Mouse (Mus musculus) granulocyte monocyte progenitor cell, adult 5-6 weeks (primary cell): ENCODE results near the gene Gimap5. TPM values are rescaled to one million over a fixed set of nuclear protein-coding genes. Genes with fewer than 3 reads are reported as not detected.

Experiments
- ATAC-seq: replicated peaks from 2 replicates; pipeline ENCODE4 v1.8.0; 2016; ENCODE audit warnings: mild to moderate bottlenecking, moderate TSS enrichment, inconsistent platforms; ENCODE audit not compliant: poor library complexity, severe bottlenecking
- total RNA-seq, 2 experiments: library from RNA; stranded (forward) in 1 of 2; stranded (reverse) in 1 of 2; fragments of 200-712, 200-1000 nt in 1 of 2; fragments of >200 nt in 1 of 2; fragmentation: Nextera tagmentation in 1 of 2; gene quantifications; 2 replicates each; pipeline ENCODE4 v1.2.3; 2014 to 2017

The Gimap5 gene
- 0.75 TPM in 1 of 2 replicates, not detected in the other for total RNA-seq (2014; fragmentation: Nextera tagmentation)
- 0.09 TPM in 1 of 2 replicates, not detected in the other for total RNA-seq (2017)

GRCm38 (mm10) chr6:48745959-48746889, at the start of gene Gimap5:
Gene Gimap5, plus strand, starts transcription at chr6:48746197.
- peak; percentile 80 for ATAC-seq

GRCm38 (mm10) chr6:48696830-48697554, 49.0 kb upstream of the Gimap5 start:
- no peak for ATAC-seq

DNA sequence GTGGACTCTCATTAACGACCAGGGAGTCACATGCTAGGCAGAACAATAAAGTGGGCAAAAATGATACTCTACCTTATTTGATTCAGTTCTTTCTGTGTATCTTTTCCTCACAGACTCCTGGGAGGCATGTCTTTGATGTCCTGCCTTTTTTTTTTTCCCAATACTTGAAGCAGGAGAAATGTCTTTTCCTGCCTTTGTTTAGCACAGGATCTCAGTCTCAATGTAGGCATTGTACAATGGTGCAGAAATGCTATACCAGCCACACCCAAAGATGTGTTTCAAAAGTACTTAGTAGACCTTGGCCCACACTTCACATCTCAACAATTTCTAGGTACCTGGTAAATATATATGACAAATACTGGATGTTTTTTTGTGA, 48.5 kb upstream of the Gimap5 start:
- ATAC-seq: no peak

GRCm38 (mm10) chr6:48698066-48698856, 47.7 kb upstream of the Gimap5 start:
- no peak for ATAC-seq

DNA sequence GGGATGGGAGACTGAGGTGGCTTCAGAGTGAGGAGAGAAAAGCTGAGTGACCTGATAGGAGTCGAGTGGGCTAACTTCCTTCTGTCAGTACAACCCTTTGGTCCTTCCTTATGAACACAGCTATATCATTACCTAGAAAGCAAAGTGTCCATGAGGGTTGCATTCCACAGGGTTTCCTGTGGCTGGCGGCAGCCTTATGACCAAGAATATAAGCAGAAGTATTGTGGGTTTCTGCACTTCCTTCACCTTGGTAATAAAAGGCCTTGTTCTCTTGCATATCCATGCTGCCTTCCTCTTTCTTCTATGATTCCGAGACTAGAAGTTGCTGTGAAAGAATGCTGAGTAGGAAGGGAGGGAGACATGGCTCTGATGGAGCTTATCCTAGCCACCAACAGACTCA, 47.1 kb upstream of the Gimap5 start:
- peak; percentile 82 for ATAC-seq

DNA sequence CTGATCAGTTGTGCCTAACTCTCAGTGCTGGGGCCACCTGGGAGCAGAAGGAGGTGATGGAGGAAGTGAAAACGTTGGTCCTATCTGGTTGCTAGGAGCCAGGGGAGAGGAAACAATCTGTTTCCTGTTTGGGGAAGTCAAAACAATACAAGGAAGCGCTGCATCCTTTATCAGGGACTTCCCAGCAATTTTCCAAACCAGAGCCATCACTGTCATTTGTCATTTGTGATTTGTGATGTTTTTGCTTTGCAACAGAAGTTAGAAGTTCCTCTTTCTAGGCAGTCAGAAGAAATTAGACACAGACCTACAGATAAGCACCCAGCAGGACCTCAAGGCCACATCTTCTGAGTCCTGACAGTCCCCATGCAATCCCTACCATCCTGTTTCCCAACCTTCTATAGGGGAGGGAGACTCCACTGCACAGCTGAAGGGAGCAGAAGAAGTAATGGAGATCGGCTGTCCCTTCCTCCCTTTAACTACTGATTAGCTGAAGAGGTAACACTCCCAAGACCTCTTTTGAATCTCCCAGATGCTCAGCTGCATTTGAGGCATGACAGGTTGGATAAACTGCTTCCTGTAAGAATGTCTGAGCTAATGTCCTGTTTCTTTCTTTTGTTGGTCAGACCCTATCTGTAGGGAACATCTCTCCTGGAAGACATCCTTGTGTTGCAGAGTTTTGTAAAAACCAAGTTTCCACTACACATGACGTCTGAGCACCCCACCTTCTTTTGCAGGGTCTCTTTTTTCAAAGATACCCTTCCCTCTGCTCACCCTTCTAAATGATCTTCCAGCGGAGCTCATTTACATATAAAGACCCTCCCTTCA, 45.5 kb upstream of the Gimap5 start:
- peak; percentile 76 for ATAC-seq

- no peak for ATAC-seq
Observed at GRCm38 (mm10) chr6:48702146-48702545, 43.9 kb upstream of the Gimap5 start.

- ATAC-seq: no peak
Observed at GRCm38 (mm10) chr6:48702601-48703000, 43.4 kb upstream of the Gimap5 start.

GRCm38 (mm10) chr6:48704146-48704545, 41.9 kb upstream of the Gimap5 start:
- no peak for ATAC-seq

GRCm38 (mm10) chr6:48706130-48706529, 39.9 kb upstream of the Gimap5 start:
- no peak for ATAC-seq

GRCm38 (mm10) chr6:48718455-48718854, 27.5 kb upstream of the Gimap5 start, which contains the start of the genes Gm28053 and Gimap7:
Gene Gm28053, plus strand, starts transcription at chr6:48718607.
Gene Gimap7, plus strand, starts transcription at chr6:48718621.
- ATAC-seq: peak; percentile 58

GRCm38 (mm10) chr6:48720326-48720725, 25.7 kb upstream of the Gimap5 start:
- ATAC-seq: no peak

GRCm38 (mm10) chr6:48723468-48723867, 22.5 kb upstream of the Gimap5 start:
- ATAC-seq: no peak

GRCm38 (mm10) chr6:48725476-48725875, 20.5 kb upstream of the Gimap5 start:
- no peak for ATAC-seq

DNA sequence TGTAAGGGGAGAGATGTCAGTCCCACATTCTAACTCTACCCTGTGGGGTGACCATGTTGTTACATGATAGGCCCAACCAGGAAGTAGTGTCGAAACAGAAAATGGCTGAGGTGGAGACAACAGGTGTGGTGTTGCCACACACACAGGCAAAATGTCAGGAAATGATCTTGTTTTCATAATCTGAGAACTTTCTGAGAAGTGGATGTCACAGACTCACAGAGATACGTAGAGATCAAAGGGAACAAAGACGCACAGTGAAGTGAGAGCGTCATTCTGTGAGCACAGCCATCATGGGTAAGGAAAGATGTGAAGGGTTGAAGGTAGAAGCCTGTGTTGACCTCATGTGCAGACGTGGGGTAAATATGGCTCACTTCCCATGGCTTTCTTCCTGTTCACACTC, 18.2 kb upstream of the Gimap5 start:
- ATAC-seq: peak; percentile 40; the same call in 1 of the 2 replicates

DNA sequence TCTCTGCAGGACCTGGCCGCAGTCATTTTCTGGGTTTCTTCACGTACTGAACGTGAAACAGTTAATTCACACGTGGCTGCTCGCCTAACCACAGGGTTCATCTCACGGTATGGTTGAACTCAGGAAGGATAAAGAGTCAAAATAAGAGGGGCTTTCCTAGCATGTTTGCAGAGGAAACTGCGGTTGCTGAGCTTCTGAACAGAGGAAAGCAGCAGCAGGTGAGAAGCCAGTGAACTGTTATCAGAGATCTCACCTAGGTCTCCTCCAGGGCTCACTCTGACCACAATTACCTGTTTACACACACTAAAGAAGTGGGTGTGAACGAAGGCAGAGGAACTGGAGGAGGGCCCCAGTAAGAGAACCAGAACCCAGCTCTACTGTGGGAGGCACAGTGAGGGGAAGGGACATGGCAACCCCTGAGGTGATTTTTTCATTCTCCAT, 13.1 kb upstream of the Gimap5 start:
- no peak for ATAC-seq

DNA sequence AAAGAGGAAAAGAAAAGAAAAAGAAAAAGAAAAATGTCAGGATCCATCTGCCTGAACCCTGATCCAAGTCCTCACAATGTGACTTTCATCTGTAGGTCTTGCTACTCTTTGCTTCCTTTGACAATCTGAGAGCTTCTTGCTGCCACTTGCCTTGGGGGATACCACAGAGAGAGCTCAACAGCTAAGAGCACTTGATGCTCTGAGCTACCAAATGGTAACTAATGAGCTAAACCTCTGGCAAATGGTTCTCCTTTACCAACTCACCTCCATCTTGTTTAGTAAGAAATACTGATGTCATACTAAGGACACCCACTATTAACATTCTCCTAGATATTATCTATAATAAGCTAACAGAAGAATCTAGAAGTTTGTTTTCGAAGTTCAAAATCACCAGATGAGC, 12.3 kb upstream of the Gimap5 start:
- no peak for ATAC-seq

DNA sequence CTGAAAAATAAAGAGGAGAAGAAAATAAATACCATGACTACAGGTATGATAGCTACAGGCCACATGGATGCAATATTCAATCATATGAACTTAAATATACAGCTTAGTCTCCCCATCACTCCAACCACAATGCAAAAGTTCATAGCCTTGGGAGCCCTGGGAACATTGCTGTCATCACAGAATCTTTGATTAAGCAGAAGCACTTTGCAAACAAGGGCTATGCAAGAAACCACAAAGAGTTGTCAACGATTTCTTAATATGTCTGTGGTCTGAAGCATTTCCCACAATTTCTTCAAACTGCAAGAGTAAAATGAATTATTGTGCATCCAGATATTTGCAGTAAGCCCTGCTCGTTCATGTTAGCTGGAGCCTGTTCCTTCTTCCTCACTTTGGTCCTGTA, 8.9 kb upstream of the Gimap5 start:
- ATAC-seq: peak; percentile 69

DNA sequence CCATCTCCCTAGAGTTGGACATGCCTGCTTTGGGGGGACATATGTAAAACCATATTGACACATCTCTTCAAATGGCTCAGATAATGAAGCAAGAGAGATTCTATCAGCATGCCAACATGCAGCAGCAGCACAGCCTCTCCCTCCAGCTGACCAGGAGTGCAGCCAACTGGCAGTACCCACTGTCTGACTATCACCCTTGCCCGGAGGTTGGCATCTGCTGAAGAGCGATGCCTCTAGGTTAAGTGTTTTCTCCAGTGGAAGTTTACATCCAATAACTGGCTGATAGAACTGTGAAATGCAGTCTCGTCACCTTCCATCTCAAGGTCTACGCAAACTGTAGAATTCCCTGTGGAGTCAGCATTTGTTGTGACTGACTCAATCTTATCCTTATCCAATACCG, 8.3 kb upstream of the Gimap5 start:
- ATAC-seq: no peak
